Mouse (Mus musculus): ENCODE results near the gene Sav1.
A peak's percentile ranks its signal among the peaks of the same experiment; 100 is the strongest.

Sav1 gene

DNA sequence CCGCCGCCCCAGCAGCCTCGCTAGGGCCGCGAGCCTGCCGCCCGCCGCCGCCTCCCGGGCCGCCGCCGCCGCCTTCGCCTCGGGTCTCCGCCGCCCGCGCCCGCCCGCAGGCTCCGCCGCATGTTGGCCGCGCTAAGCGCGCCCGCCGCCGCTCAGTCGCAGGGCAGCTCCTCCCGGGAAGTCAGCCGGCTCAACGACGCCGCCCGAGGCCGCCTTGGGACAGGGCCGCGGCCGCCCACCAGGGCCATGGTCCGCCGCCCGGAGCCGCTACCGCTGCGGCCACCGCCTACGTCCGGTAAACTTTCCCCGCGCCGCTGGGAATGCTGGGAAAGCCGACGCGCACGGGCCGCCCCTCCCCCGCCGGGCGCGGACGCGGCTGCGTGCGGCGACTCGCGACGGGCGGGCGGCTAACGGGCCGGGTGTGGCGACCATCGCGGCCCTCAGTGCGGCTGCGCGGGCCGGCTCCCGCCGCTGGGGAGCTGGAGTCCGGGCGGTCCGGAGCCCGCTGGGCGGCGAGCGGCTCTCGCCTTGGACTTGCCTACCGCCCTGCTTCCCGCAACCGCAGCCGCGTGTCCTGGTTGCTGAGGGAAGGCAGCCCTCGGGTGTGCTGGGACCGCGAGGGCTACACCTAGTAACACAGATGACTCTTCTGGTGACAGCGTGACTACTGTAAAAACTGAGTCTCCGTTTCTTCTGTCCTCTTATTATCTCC, at the start of gene Sav1:
Gene Sav1 (minus strand): TSS at position 217 of the 712 bp plus-strand sequence.
- DNase-seq: peak; percentile 91

DNA sequence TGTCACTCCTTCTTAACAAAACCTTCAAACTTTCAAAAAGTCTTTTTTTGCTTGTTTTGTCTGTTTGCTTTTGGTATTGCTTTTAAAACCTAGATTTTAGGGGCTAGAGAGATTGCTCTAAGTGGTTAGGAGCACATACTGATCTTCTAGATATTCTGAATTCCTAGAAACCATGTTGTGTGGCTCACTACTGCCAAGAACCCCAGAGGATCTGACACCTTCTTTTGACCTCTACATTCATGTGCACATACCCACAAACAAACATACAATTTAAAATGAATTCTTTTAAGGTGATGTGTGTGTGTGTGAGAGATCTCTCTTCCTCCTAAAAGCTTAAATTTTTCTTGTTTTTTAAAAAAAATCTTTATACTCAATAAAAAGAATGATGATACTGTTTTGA, 39.4 kb upstream of the Sav1 start:
- no peak for DNase-seq

DNA sequence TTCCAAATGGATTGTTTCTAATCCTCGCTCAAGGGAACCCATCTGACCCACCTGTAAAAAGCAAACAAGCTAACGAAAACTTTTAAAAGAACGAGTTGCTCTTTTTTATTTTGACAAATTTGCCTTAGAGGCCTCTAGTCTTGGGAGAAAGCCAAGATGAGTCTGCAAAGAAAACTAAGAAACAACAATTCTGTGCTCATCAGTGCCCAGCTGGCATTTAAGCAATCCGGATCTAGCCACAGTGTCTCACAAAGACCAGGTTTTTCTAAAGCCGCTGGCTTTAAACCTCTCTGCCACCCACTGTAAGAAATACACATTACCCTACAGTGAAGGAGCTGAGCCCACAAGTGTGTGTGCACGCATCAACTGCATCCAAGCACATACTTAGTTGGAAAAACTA, 38.6 kb upstream of the Sav1 start:
- DNase-seq: no peak

GRCm38 (mm10) chr12:70023580-70023979, 36.8 kb upstream of the Sav1 start:
- no peak for DNase-seq

DNA sequence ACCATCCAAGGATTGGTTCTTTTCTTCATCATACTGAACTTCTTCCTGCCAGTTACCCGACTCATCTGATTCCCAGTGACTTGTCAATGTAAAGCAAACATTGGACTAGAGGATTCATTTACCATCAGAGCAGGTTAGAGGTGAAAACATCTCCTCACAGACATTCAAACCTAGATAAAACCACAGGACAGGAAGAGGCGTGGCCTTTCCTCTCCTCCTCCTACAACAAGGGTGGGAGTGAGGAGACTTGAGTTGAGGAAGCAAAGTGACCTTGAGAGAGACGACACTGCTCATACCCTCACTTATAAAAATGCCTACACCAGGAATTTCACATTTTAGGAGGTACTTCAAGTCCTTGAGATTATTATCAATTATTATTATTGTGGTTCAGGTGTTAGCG, 31.4 kb upstream of the Sav1 start:
- no peak for DNase-seq

DNA sequence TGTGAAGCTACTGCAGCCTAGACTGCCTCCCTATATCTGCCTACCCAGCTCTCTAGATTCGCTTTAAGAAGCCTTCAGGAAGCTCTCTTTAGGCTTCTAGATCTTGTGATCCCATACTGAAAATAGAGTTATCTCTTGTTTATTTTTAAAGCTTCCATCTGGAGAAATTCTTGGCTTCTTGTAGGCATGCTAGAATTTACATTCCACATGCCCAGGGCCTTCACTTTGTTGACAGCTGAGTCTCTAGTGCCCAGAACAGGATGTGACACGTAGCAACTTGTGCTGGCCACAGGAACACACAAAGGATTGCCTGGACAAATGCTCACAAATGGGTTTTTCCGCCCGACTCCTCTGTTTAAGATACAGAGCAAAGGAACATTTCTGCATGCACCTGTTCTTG, 29.1 kb upstream of the Sav1 start:
- DNase-seq: peak; percentile 43

GRCm38 (mm10) chr12:70011681-70012080, 24.9 kb upstream of the Sav1 start:
- DNase-seq: no peak

DNA sequence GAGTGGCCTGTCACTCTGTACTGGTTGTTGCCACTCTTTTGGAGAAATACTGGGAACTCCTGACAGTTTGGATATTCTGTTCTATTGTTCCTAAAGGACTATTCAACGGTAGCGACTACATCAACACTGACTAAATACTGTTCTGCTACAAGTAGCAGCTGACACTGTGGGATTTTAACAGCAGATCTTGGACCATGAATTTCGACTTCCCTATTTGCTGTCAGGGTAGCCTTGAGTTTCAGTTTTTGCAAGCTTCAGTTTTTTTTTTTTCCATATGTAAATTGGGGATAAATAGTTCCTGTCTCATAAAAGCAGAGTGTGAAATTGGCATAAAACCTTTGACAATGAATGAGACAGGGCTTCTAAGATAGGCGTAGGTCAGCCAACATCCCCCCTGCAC, 23.6 kb upstream of the Sav1 start:
- DNase-seq: no peak

DNA sequence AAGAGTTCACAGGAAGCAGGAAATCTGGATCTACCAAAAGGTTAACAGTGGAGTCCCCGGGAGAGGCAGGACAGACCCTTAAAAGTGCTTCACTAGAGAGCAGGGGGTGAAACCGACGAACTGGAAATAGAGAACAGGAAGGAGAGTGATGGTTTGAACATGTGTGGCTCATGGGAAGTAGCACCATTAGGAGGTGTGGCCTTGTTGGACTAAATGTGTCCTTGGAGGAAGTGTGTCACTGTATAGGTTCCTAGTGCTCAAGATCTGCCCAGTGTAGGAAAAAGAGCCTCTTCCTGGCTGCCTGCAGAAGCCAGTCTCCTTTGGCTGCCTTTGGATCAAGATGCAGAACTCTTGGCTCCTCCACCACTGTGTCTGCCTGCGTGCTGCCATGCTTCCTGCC, 18.3 kb upstream of the Sav1 start:
- no peak for DNase-seq

- no peak for DNase-seq
Observed at GRCm38 (mm10) chr12:69998186-69998983, 11.6 kb upstream of the Sav1 start.

GRCm38 (mm10) chr12:69995382-69995781, 8.6 kb upstream of the Sav1 start:
- no peak for DNase-seq

GRCm38 (mm10) chr12:69986241-69986762, 500 bp downstream of the Sav1 start:
- peak; percentile 43 for DNase-seq

DNA sequence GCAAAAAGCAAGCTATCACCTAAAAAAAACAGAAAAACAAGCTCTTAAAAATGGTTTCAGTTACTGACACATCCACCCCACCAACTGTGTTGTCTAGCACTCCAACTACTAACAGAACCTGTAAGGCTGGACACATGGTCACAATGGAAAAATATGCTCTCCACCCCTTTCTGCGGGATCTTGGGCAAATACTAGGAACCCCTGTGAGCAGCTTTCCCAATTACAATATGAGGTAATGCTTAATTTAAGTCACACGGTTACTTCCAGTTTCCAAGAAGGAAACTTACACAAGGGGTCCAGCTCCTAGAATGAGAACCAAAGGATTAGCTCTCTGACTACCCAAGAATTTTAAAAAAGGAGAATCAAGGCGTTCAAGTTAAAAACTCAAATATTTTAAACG, 1.3 kb downstream of the Sav1 start:
- DNase-seq: no peak

DNA sequence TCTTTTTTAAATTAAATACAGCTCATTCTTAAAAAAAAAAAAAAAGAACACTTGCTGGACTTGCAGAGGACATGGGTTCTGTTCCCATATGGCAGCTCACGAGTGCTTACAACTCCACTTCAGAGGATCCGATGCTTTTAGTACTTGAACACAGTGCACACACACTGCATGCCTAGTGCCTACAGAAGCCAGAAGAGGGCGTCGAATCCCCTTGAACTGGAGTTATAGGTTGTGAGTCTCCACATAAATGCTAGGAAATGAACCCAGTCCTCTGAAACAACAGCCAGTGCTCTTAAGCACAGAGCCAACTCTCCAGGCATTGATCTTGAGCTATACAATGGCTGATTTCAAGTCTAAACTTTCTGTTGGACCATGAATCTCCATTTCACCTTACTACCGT, 3.9 kb downstream of the Sav1 start:
- DNase-seq: no peak

- no peak for DNase-seq
Observed at GRCm38 (mm10) chr12:69977376-69977998, 9.3 kb downstream of the Sav1 start.

GRCm38 (mm10) chr12:69976688-69977087, 10.1 kb downstream of the Sav1 start:
- DNase-seq: no peak

GRCm38 (mm10) chr12:69973666-69974065, 13.1 kb downstream of the Sav1 start:
- no peak for DNase-seq

DNA sequence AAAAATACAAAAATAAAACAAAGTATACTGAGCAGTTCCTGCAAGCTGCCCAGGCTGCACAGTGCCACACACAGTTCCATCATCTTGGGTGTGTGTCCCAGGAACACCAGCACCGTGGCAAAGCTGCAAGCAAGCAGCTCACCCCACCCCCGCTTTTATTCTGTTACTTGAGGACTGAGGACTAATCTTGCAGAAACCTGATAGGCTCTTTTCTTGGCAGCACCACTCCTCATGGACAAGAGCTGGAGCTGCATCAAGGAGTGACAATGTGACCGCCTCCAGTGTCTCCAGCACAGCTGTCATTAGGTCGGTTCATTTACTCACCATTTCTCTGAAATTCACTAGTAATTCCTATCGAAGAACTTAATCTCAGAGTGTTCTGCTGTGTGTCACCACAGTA, 18.6 kb downstream of the Sav1 start:
- DNase-seq: no peak

DNA sequence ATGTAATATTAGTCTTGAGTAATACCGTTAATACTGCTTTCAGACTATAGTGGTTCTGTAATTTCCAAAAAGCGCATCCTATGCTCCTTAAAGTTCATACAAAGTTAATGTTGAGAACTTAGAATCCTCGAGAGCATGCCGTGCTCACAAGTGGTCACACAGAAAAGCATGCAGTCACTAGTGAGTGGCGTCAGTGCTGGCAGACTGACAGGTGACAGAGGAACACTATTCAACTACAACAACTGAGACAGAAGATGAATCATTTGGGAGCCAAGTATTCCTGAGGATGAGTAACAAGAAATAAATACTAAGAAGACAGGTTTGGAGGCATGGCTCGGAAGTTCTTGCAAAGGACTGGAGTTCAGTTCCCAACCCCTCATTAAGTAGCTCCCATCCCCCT, 19.7 kb downstream of the Sav1 start:
- no peak for DNase-seq

- DNase-seq: peak; percentile 46
Observed at GRCm38 (mm10) chr12:69966071-69966470, 20.7 kb downstream of the Sav1 start.

DNA sequence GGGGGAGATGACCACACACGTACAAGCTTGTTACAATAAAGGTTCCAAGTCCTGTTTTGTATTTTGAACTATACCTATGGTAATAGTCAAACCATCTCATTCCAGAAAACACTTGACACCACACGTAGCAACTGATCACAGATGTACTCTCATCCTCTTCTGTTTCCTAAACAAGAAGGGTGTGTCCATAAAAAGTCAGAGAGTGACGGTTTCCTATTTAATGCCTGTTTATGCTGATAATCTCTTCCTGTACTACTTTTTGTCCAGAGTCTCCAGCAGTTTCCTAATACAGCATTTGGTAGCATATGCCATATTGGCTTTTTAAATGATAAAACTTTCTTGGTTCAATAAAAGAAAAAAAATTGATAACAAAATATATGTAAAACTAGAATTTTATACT, 21.2 kb downstream of the Sav1 start:
- no peak for DNase-seq

- DNase-seq: no peak
Observed at GRCm38 (mm10) chr12:69963141-69963540, 23.7 kb downstream of the Sav1 start.

GRCm38 (mm10) chr12:69962468-69962867, 24.3 kb downstream of the Sav1 start:
- DNase-seq: peak; percentile 80

- DNase-seq: no peak
Observed at GRCm38 (mm10) chr12:69957378-69957777, 29.4 kb downstream of the Sav1 start.

Measured in lung, postnatal 14 days (tissue).